Mouse (Mus musculus) cortical plate, adult 2 months (tissue): Measurements from ENCODE around the gene Ugt1a8. TPM values are rescaled to one million over a fixed set of nuclear protein-coding genes. Genes with fewer than 3 reads are reported as not detected.
"Not testable (repeated sequence)": the region's sequence is repeated elsewhere in the genome, so short reads cannot be mapped to it uniquely, and the experiment has no call there.

Experiments used
- H3K27ac ChIP-seq: fragments of 200-500 bp; 2 replicates; pipeline ENCODE4 v1.5.1; 2012; ENCODE audit warnings: low read length, control low read depth, inconsistent platforms; ENCODE audit not compliant: insufficient read depth
- H3K4me1 ChIP-seq: fragments of 200-500 bp; 2 replicates; pipeline ENCODE4 v1.6.1; 2011; ENCODE audit warnings: low read length; ENCODE audit not compliant: control insufficient read depth, insufficient read depth
- H3K4me3 ChIP-seq: fragments of 200-500 bp; 2 replicates; pipeline ENCODE4 v1.5.1; 2011; ENCODE audit warnings: mild to moderate bottlenecking, low read length, control low read depth; ENCODE audit not compliant: insufficient read depth
- CTCF ChIP-seq: fragments of 200-500 bp; IDR thresholded peaks from 2 replicates; pipeline ENCODE4 v1.5.1; 2011; ENCODE audit warnings: mild to moderate bottlenecking, control low read depth, low read length; ENCODE audit not compliant: insufficient read depth; ENCODE audit errors: extremely low read depth
- POLR2A ChIP-seq: fragments of 200-500 bp; IDR thresholded peaks from 2 replicates; pipeline ENCODE4 v1.6.1; 2011; ENCODE audit warnings: mild to moderate bottlenecking, low read length, control low read depth; ENCODE audit not compliant: insufficient read depth; ENCODE audit errors: extremely low read depth
- polyA plus RNA-seq: library from polyadenylated mRNA; depleted of rRNA; stranded (reverse); fragments of >200 nt; gene quantifications from 2 replicates; pipeline ENCODE4 v1.2.3, GENCODE M21; 2012

Ugt1a8 gene
- polyA plus RNA-seq, 1 experiment = not detected

- TF ChIP-seq CTCF (no peak), POLR2A (no peak)
- Histone ChIP-seq H3K27ac (no peak overlapping the region), H3K4me1 (no peaks in the 10 kb centered on the region), H3K4me3 (no peak overlapping the region)
Measured at GRCm38 (mm10) chr1:88223591-88223990, 136.0 kb downstream of the Ugt1a8 start.

DNA sequence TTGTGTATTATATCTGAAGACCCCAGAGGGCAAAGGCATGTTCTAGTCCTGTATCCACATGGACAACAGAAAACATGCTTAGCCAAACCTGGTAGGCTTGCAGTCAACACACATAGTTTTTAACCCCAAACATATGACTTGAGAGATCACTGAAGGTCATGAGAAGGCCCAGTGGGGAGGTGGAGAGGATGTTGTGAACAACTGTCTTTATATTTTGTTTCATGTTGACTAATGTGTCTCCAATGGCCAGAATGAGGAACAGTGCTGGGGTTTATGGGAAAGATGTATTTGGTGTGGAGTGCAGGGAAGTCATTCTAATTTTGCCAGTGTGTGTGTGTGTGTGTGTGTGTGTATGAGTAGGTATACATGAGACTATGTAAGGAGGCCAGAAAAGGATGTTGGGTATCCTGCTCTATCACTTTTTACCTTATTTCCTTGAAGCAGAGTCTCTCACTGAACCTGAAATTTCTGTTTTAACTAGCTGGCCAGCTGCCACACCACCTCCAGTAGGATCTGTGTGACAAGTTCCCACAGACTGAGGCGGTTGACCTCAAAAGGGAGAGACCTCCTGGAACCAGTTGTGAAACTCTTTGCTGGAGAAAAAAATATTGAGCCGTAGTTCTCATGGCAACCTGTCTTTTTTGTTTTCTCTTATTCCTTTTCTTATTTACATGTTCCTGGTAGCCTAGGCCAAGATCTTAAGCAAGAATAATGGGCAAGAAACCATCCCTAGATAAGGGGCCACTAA is 136.6 kb downstream of the Ugt1a8 start:
- Histone ChIP-seq H3K27ac (no peak overlapping the region), H3K4me1 (no peaks in the 10 kb centered on the region), H3K4me3 (no peak overlapping the region)
- no peak for TF ChIP-seq CTCF

GRCm38 (mm10) chr1:88225301-88225700 is 137.7 kb downstream of the Ugt1a8 start:
- not testable (repeated sequence) for H3K27ac ChIP-seq, H3K4me3 ChIP-seq, H3K4me1 ChIP-seq

DNA sequence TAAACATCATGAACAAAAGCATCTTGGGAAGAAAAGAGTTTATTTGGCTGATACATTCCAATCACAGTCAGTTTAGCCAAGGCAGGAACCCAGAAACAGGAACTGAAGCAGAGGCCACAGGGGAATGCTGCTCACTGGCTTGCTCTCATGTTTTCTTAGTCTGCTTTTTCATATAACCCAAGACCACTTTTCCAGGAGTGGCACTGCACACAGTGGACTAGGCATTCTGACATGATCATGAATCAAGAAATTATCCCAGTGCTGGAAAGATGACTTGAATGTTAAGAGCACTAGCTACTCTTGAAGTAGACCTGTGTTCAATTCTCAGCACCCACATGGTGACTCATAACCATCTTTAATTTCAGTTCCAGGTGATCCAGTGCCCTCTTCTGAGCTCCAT is 138.1 kb downstream of the Ugt1a8 start:
- no peak overlapping the region for H3K27ac ChIP-seq
- H3K4me3 ChIP-seq = no peak overlapping the region
- TF ChIP-seq POLR2A (no peak), CTCF (no peak)
- no peaks in the 10 kb centered on the region for H3K4me1 ChIP-seq

- Histone ChIP-seq H3K4me3 (no peak within 1 kb of the TSS), H3K4me1 (no peaks in the 10 kb centered on the region), H3K27ac (no peak within 1 kb of the TSS)
- TF ChIP-seq CTCF (no peak), POLR2A (no peak)
Measured at GRCm38 (mm10) chr1:88226670-88227379, 139.2 kb downstream of the Ugt1a8 start, which contains the start of gene Mroh2a. TSS of gene Mroh2a (plus strand) at chr1:88226986.

- H3K4me1 ChIP-seq = no peaks in the 10 kb centered on the region
- no peak overlapping the region for H3K4me3 ChIP-seq
- TF ChIP-seq POLR2A (no peak), CTCF (no peak)
- no peak overlapping the region for H3K27ac ChIP-seq
Measured at GRCm38 (mm10) chr1:88227482-88227881, 139.9 kb downstream of the Ugt1a8 start.

DNA sequence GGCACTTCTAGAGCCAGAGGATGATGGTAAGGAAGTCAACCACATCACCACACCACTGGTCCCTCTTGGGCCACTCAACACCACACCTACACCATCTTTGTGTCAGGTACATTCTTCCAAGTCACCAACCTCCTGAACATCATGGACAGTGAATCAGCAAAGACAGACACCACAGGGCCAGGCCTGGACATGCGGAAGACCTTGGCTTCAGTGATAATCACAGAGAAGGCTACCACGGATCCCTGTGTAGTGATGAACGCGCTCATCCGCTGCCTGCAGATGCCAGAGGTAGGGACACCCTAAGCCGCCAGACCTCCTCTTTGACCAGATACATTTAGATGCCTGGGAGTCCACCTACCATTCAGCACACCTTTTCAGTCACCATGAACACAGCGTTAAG is 140.5 kb downstream of the Ugt1a8 start:
- Histone ChIP-seq H3K27ac (no peak overlapping the region), H3K4me3 (no peak overlapping the region), H3K4me1 (no peaks in the 10 kb centered on the region)
- TF ChIP-seq CTCF (no peak), POLR2A (no peak)

GRCm38 (mm10) chr1:88229566-88229965 is 142.0 kb downstream of the Ugt1a8 start:
- Histone ChIP-seq H3K4me1 (no peaks in the 10 kb centered on the region), H3K4me3 (no peak overlapping the region), H3K27ac (no peak overlapping the region)
- TF ChIP-seq POLR2A = no peak
- TF ChIP-seq CTCF = no peak

- H3K4me1 ChIP-seq = no peaks in the 10 kb centered on the region
- H3K27ac ChIP-seq = no peak overlapping the region
- no peak overlapping the region for H3K4me3 ChIP-seq
- TF ChIP-seq CTCF = no peak
- TF ChIP-seq POLR2A = no peak
Measured at GRCm38 (mm10) chr1:88229986-88230385, 142.4 kb downstream of the Ugt1a8 start.

GRCm38 (mm10) chr1:88230421-88230820 is 142.8 kb downstream of the Ugt1a8 start:
- TF ChIP-seq POLR2A (no peak), CTCF (no peak)
- no peaks in the 10 kb centered on the region for H3K4me1 ChIP-seq
- H3K27ac ChIP-seq = no peak overlapping the region
- H3K4me3 ChIP-seq = no peak overlapping the region
